In the genomic region with DNA sequence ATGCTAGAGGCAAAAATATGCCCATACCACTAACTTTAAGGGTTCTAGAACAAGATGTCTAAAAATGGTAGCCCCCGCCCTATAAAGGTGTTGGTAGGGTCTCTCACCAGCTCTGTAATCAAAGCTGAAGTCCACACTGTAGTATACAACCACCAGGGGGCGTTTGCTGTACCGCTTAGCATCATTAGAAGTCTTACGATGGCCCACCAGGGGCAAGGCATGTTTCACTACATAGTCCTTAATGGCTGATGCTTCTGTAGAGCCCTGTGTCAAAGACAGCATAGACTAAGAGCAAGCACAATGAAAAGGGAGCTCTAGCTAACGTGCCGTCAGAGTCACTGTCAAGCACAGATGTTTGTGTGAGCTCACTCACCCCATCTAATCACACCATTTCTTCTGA, we compare ENCODE assay signal across 8 mouse cellular contexts. TPM values are rescaled to one million over a fixed set of nuclear protein-coding genes. Genes with fewer than 3 reads are reported as not detected.
DNase-seq lines count a peak whose midpoint lies in the region; TF ChIP-seq lines count a peak whose summit lies in the region.

No protein-coding gene starts in this region.

- DNase-seq in cerebellum, adult 11 months: peak; percentile 36
- DNase-seq in cerebellum, adult 11-12 months: no peak
- DNase-seq in ES-E14 (ENCODE audit: low read depth, low spot score): peak; percentile 78
- peak; percentile 45 to 51 for DNase-seq in cerebellum, postnatal 36 days
- peak; percentile 64 for DNase-seq in heart, adult 8-10 months (ENCODE audit: low spot score)
- DNase-seq in kidney, postnatal 10 days: peak; percentile 80
- DNase-seq in lung, postnatal 36 days: peak; percentile 92
- DNase-seq in spleen, postnatal 10 days (ENCODE audit: low spot score in 2 of 2): peak; percentile 35 to 71

- no peaks in the 10 kb centered on the region for H3K4me1 ChIP-seq in ES-E14 (ENCODE audit: control insufficient read depth in 2 of 2, insufficient read depth in 2 of 2, low read length in 2 of 2, poor library complexity in 1 of 2)

- H3K9me3 ChIP-seq in ES-E14 (ENCODE audit: control insufficient read depth, insufficient read depth, low read depth, low read length): no peaks in the 10 kb centered on the region

- no peak overlapping the region for H3K4me3 ChIP-seq in ES-E14 (ENCODE audit: insufficient read depth in 1 of 2, low read depth in 1 of 2, low read length in 2 of 2, poor library complexity in 1 of 2, severe bottlenecking in 1 of 2)

- no peak overlapping the region for H3K9ac ChIP-seq in ES-E14 (ENCODE audit: insufficient read depth, low read depth, low read length, poor library complexity, severe bottlenecking)

- in situ Hi-C loops in ES-E14 (cut with MboI; ENCODE audit: low sequenced_read_pairs in 2 of 2, unreplicated experiment in 2 of 2): no loop called here

- H3K36me3 ChIP-seq in ES-E14 (ENCODE audit: control insufficient read depth, insufficient read depth, low read length, poor library complexity, severe bottlenecking): peaks cover 64% of the 10 kb centered on the region

- H3K27ac ChIP-seq in ES-E14 (ENCODE audit: insufficient read depth, low read depth, low read length, poor library complexity, severe bottlenecking): no peak overlapping the region

TF ChIP-seq in ES-E14, 5 proteins besides CTCF, POLR2A, EP300 and RAD21:
- no peak for TF ChIP-seq HCFC1 (IDR thresholded peaks at IDR 0.05; ENCODE audit: borderline replicate concordance, insufficient read depth, low read length)
- TF ChIP-seq ZC3H11A (IDR thresholded peaks at IDR 0.05; ENCODE audit: borderline replicate concordance, low read depth, low read length): no peak
- no peak for TF ChIP-seq CHD2 (IDR thresholded peaks at IDR 0.05; ENCODE audit: low read depth, low read length)
- no peak for TF ChIP-seq ZNF384 (IDR thresholded peaks at IDR 0.05; ENCODE audit: low read depth, low read length)
- TF ChIP-seq MAFK (IDR thresholded peaks at IDR 0.05; ENCODE audit: insufficient read depth, low read depth, low read length): no peak

RNA-seq across cellular contexts. Expression of gene Pdia4, which starts 14.2 kb away (rescaled TPM):
- 429 and 516 TPM in 2 replicates for total RNA-seq in ES-E14 (2012; rRNA removed)
- 10 to 100 TPM; 35.8 to 45.8 (median 38.8) TPM for total RNA-seq in heart, adult 8-10 months (2022)

RNA-seq across cellular contexts. Expression of gene Zfp786, which starts 31.6 kb away (rescaled TPM):
- 2.0 and 2.2 TPM in 2 replicates for total RNA-seq in ES-E14 (2012; rRNA removed)
- 1 to 10 TPM in 3 of 4 experiments, under 1 TPM in 1; 0.97 to 1.3 (median 1.1) TPM for total RNA-seq in heart, adult 8-10 months (2022)

RNA-seq across cellular contexts. Expression of gene Zfp398, which starts 36.4 kb away (rescaled TPM):
- total RNA-seq in ES-E14 (2012; rRNA removed): 3.8 and 4.3 TPM in 2 replicates
- 1 to 10 TPM; 5.9 to 8.4 (median 6.9) TPM for total RNA-seq in heart, adult 8-10 months (2022)
